Mouse (Mus musculus) stomach, embryonic 16.5 days (tissue): ENCODE results near the gene Rab3b. TPM values are rescaled to one million over a fixed set of nuclear protein-coding genes. Genes with fewer than 3 reads are reported as not detected.
A peak's percentile ranks its signal among the peaks of the same experiment; 100 is the strongest.

ENCODE experiments used
- ATAC-seq: fragments of 200-750 bp; cut with Nextera tagmentation; 2 replicates; pipeline ENCODE4 v1.8.0; 2017; ENCODE audit warnings: moderate number of reproducible peaks, moderate TSS enrichment; ENCODE audit not compliant: insufficient read depth, low FRiP score
- H3K27ac ChIP-seq: fragments of 300-500 bp; sonication (generic); 2 replicates; pipeline ENCODE4 v1.5.1; 2014; ENCODE audit warnings: low read length
- H3K27me3 ChIP-seq: fragments of 300-500 bp; sonication (generic); 2 replicates; pipeline ENCODE4 v1.6.1; 2014; ENCODE audit warnings: low read length, control low read depth, mixed read lengths; ENCODE audit not compliant: control insufficient read depth, insufficient read depth
- H3K36me3 ChIP-seq: fragments of 300-500 bp; sonication (generic); 2 replicates; pipeline ENCODE4 v1.6.1; 2014; ENCODE audit warnings: low read length; ENCODE audit not compliant: control insufficient read depth, insufficient read depth
- H3K4me1 ChIP-seq: fragments of 300-500 bp; sonication (generic); 2 replicates; pipeline ENCODE4 v1.6.1; 2014; ENCODE audit warnings: low read length, control low read depth, mixed read lengths; ENCODE audit not compliant: control insufficient read depth, insufficient read depth
- H3K4me2 ChIP-seq: fragments of 300-500 bp; sonication (generic); 2 replicates; pipeline ENCODE4 v1.6.1; 2014; ENCODE audit warnings: low read depth, low read length, mixed read lengths
- H3K4me3 ChIP-seq: fragments of 300-500 bp; sonication (generic); replicated peaks from 2 replicates; pipeline ENCODE4 v1.5.1; 2014; ENCODE audit warnings: mild to moderate bottlenecking, low read length
- H3K9ac ChIP-seq: fragments of 300-500 bp; sonication (generic); 2 replicates; pipeline ENCODE4 v1.6.1; 2014; ENCODE audit warnings: low read length
- H3K9me3 ChIP-seq: fragments of 300-500 bp; sonication (generic); replicated peaks from 2 replicates; pipeline ENCODE4 v1.6.1; 2016; ENCODE audit warnings: low read length, control low read depth; ENCODE audit not compliant: control insufficient read depth
- WGBS: fragments of 180-500 bp; shearing (Covaris S2); extraction: QIAGEN DNeasy Blood & Tissue Kit; methylation state at CpG from one replicate; pipeline ENCODE4 v1.1.7; 2014; 5-methylcytosine and 5-hydroxymethylcytosine counted together
- polyA plus RNA-seq: library from polyadenylated mRNA; unstranded; fragments of >200 nt; fragmentation: Nextera tagmentation; extraction: Ambion mirVana; gene quantifications from 2 replicates; pipeline ENCODE4 v1.2.1, GENCODE M21; 2015

The Rab3b gene
- polyA plus RNA-seq, 1 experiment from 2014 or later = 10.3 TPM

DNA sequence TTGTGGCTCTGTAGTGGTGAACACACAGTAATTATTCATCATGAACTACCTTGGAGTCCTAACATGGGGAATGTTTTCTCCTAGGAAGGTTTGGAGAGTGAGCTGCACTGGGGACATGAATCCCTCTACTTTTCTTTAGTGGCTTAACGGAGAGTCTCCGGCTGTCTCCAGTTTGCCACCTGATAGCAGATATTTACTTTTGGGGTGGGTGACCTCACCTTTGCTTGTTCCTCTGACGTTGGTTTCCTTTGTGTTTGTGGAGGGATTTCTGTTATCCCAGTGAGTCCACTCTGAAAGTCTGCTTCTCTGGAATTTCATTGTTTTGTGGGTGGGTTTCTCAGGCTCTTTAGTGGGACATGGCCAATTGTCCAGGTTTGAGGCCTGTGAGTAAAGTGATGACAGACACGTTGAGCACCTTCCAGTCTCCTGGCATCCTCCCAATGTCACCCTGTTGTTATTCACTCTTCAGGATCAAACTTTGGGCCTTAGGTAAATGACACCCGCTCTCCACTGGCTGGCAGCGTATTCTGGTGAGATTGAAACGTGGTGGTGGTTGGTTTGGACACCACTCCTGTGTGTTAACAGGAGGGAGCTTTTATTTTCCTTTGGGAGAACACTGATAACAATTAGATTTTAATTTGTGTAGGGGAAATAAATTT, 36.8 kb upstream of the Rab3b start:
- no peaks in the 10 kb centered on the region for H3K27me3 ChIP-seq
- 57% methylated on average over 7 of the region's 7 CpGs for WGBS
- peaks cover 2% of the 10 kb centered on the region for H3K4me1 ChIP-seq
- H3K9me3 ChIP-seq = no peaks in the 10 kb centered on the region
- H3K4me3 ChIP-seq = no peak overlapping the region
- peak overlapping the region; percentile 52 for H3K27ac ChIP-seq
- ATAC-seq = peak; percentile 29; the same call in 1 of the 2 replicates
- no peak overlapping the region for H3K4me2 ChIP-seq
- no peaks in the 10 kb centered on the region for H3K36me3 ChIP-seq
- no peak overlapping the region for H3K9ac ChIP-seq

DNA sequence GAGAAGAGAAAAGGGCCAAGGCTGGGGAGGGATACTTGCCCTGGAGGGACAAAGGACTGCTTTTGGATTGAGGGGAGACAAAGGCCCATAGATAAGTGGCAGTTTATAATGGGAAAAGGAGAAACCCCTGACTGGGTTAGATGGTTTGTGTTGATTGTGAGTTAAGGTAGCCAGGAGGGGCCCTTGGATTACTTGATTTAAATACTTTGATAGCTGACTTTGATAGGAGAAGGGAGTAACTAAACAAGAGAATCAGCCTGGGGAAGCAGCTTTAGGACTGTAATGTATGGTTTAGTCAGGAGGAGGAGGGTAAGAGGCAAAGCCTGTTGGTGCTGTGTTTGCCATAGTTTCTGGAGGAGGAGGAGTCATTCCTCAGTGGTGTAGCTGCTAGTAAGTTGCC, 35.5 kb upstream of the Rab3b start:
- Histone ChIP-seq H3K27me3 (no peaks in the 10 kb centered on the region), H3K4me1 (peaks cover 2% of the 10 kb centered on the region), H3K4me2 (no peak overlapping the region), H3K9me3 (no peaks in the 10 kb centered on the region), H3K4me3 (no peak overlapping the region), H3K36me3 (no peaks in the 10 kb centered on the region), H3K9ac (no peak overlapping the region), H3K27ac (no peak overlapping the region)
- ATAC-seq = no peak

DNA sequence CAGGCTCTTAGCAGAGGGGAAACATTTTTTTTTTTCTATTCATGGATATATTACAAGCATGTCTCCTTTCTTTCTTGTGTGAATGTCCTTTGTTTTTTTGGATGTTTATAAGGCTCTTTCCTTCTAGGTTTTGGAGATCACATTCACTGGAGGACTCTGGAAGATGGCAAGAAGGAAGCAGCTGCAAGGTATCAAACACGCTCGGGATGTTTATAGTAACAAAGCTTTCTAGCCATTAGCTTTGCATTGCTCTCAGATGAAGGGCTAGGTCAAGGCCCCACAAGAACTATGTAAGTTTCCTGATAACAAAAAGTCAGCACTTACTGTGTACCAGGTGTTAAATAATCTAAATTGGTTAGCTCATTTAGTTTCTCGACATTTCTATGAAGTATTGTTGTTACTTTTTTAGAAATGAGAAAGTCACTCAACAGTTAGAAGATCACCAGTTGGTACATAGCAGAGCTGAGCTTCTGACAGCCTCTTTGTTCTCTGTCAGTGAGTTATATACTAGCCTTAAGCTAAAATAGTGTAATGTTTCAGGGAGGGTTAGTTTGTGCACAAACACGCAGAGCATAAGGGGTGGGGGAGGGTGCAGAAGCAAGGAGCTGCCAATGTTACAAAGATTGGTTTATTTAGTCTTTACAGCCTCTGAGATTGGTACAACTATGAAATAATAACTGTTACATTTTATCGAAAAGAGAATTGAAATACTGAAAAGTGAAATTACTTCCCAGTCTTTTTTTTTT, 32.9 kb upstream of the Rab3b start:
- WGBS = 37% methylated on average over 5 of the region's 5 CpGs

GRCm38 (mm10) chr4:108847715-108848504, 31.0 kb upstream of the Rab3b start, which contains the start of gene Kti12:
TSS of gene Kti12 (plus strand) at chr4:108847785.
- peak; percentile 81 for ATAC-seq
- Histone ChIP-seq H3K27me3 (no peaks in the 10 kb centered on the region), H3K9me3 (no peaks in the 10 kb centered on the region), H3K9ac (peak within 1 kb of the TSS; percentile 87), H3K27ac (peak within 1 kb of the TSS; percentile 87), H3K4me1 (peaks cover 17% of the 10 kb centered on the region), H3K4me2 (peak within 1 kb of the TSS; percentile 89), H3K36me3 (no peaks in the 10 kb centered on the region; the same call in 1 of the 2 replicates), H3K4me3 (peak within 1 kb of the TSS; percentile 71)
- WGBS = under 1% methylated on average over 77 of the region's 77 CpGs

More for the DNA sequence above, 32.9 kb upstream of the Rab3b start:
- Histone ChIP-seq H3K27me3 (no peaks in the 10 kb centered on the region), H3K9me3 (no peaks in the 10 kb centered on the region), H3K4me1 (peaks cover 17% of the 10 kb centered on the region), H3K36me3 (no peaks in the 10 kb centered on the region; the same call in 1 of the 2 replicates), H3K9ac (no peak overlapping the region), H3K27ac (no peak overlapping the region), H3K4me2 (no peak overlapping the region), H3K4me3 (no peak overlapping the region)
- no peak for ATAC-seq

DNA sequence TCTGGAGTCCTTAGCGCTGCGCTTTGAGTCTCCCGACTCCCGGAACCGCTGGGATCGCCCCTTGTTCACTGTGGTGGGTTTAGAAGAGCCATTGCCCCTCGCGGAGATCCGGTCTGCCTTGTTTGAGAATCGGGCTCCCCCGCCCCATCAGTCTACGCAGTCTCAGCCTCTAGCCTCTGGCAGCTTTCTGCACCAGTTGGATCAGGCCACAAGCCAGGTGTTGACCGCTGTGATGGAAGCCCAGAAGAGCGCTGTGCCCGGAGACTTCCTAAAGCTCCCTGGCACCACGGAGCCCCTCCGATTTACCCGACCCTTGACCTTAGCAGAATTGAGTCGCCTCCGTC, 30.4 kb upstream of the Rab3b start, which contains the start of gene A730015C16Rik:
TSS of gene A730015C16Rik (minus strand) at position 115 of the 344 bp plus-strand sequence.
- Histone ChIP-seq H3K27ac (peak within 1 kb of the TSS; percentile 87), H3K27me3 (no peaks in the 10 kb centered on the region), H3K4me2 (peak within 1 kb of the TSS; percentile 89), H3K4me3 (peak within 1 kb of the TSS; percentile 71), H3K4me1 (peaks cover 15% of the 10 kb centered on the region), H3K9me3 (no peaks in the 10 kb centered on the region), H3K9ac (peak within 1 kb of the TSS; percentile 87), H3K36me3 (no peaks in the 10 kb centered on the region; the same call in 1 of the 2 replicates)
- peak; percentile 30; the same call in 1 of the 2 replicates for ATAC-seq
- WGBS = 5% methylated on average over 20 of the region's 20 CpGs

GRCm38 (mm10) chr4:108866806-108867205, 12.1 kb upstream of the Rab3b start:
- no peaks in the 10 kb centered on the region for H3K4me1 ChIP-seq
- H3K4me3 ChIP-seq = no peak overlapping the region
- WGBS = 81% methylated on average over 7 of the region's 7 CpGs
- 0 out of 2 replicates have a peak, but pooled peaks cover 7% of the 10 kb centered on the region for H3K36me3 ChIP-seq
- H3K27me3 ChIP-seq = no peaks in the 10 kb centered on the region
- no peak for ATAC-seq
- H3K4me2 ChIP-seq = no peak overlapping the region
- H3K9ac ChIP-seq = no peak overlapping the region
- no peaks in the 10 kb centered on the region for H3K9me3 ChIP-seq
- no peak overlapping the region for H3K27ac ChIP-seq

DNA sequence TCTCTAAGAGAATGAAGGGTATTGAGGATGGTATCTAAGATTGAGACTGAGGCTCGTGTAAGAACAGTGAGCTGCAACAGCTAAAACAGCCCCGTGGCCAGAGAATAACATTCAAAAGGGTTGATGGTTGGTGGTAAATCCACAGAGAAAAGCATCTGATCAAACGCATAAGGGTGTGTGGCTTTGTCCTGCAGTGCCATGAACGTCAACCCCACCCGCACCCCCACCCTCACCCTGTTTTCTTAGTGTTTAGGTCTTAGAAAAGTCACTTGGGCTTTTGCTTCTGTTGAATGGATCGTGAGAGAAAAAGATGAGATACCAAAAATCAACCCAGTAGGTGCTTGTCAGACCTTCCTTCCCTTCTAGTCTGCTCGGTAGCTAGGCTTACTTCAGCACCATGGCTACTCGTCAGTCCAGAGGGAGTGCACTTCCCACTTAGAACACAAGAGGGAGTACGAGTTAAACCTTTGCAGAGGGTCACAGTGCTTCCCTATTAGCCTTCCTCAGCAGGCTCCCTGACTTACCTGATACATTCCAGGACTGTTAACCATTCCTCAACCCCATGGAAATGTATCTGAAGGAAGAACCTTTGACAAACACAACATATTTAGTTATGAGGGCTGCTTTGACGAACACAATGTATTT, 9.0 kb upstream of the Rab3b start:
- Histone ChIP-seq H3K36me3 (no peaks in the 10 kb centered on the region), H3K27ac (no peak overlapping the region), H3K9me3 (no peaks in the 10 kb centered on the region), H3K4me3 (no peak overlapping the region), H3K4me2 (no peak overlapping the region), H3K27me3 (no peaks in the 10 kb centered on the region), H3K4me1 (no peaks in the 10 kb centered on the region), H3K9ac (no peak overlapping the region)
- WGBS = 35% methylated on average over 10 of the region's 10 CpGs
- ATAC-seq = peak; percentile 71

DNA sequence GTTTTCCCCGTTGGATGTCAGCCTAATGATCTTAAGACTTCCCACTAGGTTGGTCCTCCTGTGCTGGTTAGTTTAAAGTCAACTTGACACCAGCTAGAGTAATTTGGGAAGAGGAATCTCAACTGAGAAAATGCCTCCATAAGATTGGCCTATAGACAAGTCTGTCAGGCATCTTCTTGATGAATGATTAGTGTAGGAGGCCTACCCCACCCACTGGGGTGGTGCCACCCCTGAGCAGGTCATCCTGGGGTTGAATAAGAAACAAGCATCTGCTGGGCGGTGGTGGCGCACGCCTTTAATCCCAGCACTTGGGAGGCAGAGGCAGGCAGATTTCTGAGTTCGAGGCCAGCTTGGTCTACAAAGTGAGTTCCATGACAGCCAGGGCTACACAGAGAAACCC, 5.1 kb upstream of the Rab3b start:
- H3K4me1 ChIP-seq = no peaks in the 10 kb centered on the region
- WGBS = 92% methylated on average over 5 of the region's 5 CpGs
- H3K9ac ChIP-seq = no peak overlapping the region
- H3K27ac ChIP-seq = no peak overlapping the region
- no peaks in the 10 kb centered on the region for H3K36me3 ChIP-seq
- H3K27me3 ChIP-seq = no peaks in the 10 kb centered on the region
- H3K4me2 ChIP-seq = no peak overlapping the region
- no peak for ATAC-seq
- H3K9me3 ChIP-seq = no peaks in the 10 kb centered on the region
- H3K4me3 ChIP-seq = no peak overlapping the region
